Mouse (Mus musculus) ES-E14 (cell line): ENCODE measurements around the gene Rnft2. TPM values are rescaled to one million over a fixed set of nuclear protein-coding genes. Genes with fewer than 3 reads are reported as not detected.

ENCODE experiments used
- DNase-seq: peaks from one replicate; pipeline ENCODE4 v3.0.0-alpha.2; 2013; ENCODE audit warnings: low read depth, low spot score
- H3K27ac ChIP-seq: 2 replicates; pipeline ENCODE4 v1.5.1; 2012; ENCODE audit warnings: low read depth, mild to moderate bottlenecking, low read length, moderate library complexity, mixed read lengths; ENCODE audit not compliant: poor library complexity, insufficient read depth, severe bottlenecking
- H3K36me3 ChIP-seq: 2 replicates; pipeline ENCODE4 v1.6.1; 2012; ENCODE audit warnings: mild to moderate bottlenecking, low read length, moderate library complexity, mixed read lengths; ENCODE audit not compliant: control insufficient read depth, poor library complexity, insufficient read depth, severe bottlenecking
- H3K4me1 ChIP-seq, 2 experiments: fragments of 150-350 bp in 1 of 2; sonication (generic) in 1 of 2; 2 replicates each; pipeline ENCODE4 v1.6.1; 2012; ENCODE audit warnings: low read length in 2 of 2, mild to moderate bottlenecking in 1 of 2, mixed read lengths in 1 of 2; ENCODE audit not compliant: control insufficient read depth in 2 of 2, insufficient read depth in 2 of 2, poor library complexity in 1 of 2
- H3K4me3 ChIP-seq, 2 experiments: fragments of 150-350 bp in 1 of 2; sonication (generic) in 1 of 2; 2 replicates each; pipeline ENCODE4 v1.5.1; 2012; ENCODE audit warnings: low read length in 2 of 2, low read depth in 1 of 2, mild to moderate bottlenecking in 1 of 2, mixed read lengths in 1 of 2; ENCODE audit not compliant: insufficient read depth in 1 of 2, poor library complexity in 1 of 2, severe bottlenecking in 1 of 2
- H3K9ac ChIP-seq: 2 replicates; pipeline ENCODE4 v1.6.1; 2012; ENCODE audit warnings: low read depth, mild to moderate bottlenecking, low read length, mixed read lengths; ENCODE audit not compliant: poor library complexity, insufficient read depth, severe bottlenecking
- H3K9me3 ChIP-seq: fragments of 150-350 bp; sonication (generic); 2 replicates; pipeline ENCODE4 v1.6.1; 2012; ENCODE audit warnings: low read depth, mild to moderate bottlenecking, low read length; ENCODE audit not compliant: control insufficient read depth, insufficient read depth
- CHD2 ChIP-seq: IDR thresholded peaks from 2 replicates; pipeline ENCODE4 v1.6.1; 2014; ENCODE audit warnings: mild to moderate bottlenecking, low read depth, low read length, inconsistent platforms
- HCFC1 ChIP-seq: IDR thresholded peaks from 2 replicates; pipeline ENCODE4 v1.6.1; 2012; ENCODE audit warnings: low read length, inconsistent platforms, borderline replicate concordance; ENCODE audit not compliant: insufficient read depth
- MAFK ChIP-seq: IDR thresholded peaks from 2 replicates; pipeline ENCODE4 v1.6.1; 2014; ENCODE audit warnings: mild to moderate bottlenecking, low read depth, low read length, inconsistent platforms; ENCODE audit not compliant: insufficient read depth
- ZC3H11A ChIP-seq: IDR thresholded peaks from 2 replicates; pipeline ENCODE4 v1.6.1; 2012; ENCODE audit warnings: low read depth, mild to moderate bottlenecking, inconsistent platforms, low read length, borderline replicate concordance
- ZNF384 ChIP-seq: IDR thresholded peaks from 2 replicates; pipeline ENCODE4 v1.6.1; 2012; ENCODE audit warnings: low read depth, low read length, inconsistent platforms
- in situ Hi-C, 2 experiments: fragments of 600-800 bp; cut with MboI; formaldehyde crosslinking; loops; one replicate each; pipeline ENCODE4 v1.15.1; 2025; ENCODE audit warnings: low sequenced_read_pairs in 2 of 2, inconsistent platforms in 1 of 2; ENCODE audit not compliant: unreplicated experiment in 2 of 2
- total RNA-seq: library from RNA; depleted of rRNA; stranded (reverse); fragments of 300-350 nt; gene quantifications from 2 replicates; pipeline ENCODE4 v1.2.3, GENCODE M21; 2012

The Rnft2 gene
- total RNA-seq, 1 experiment, result 7.9 TPM

- DNase-seq, result peak; percentile 25
- Histone ChIP-seq H3K4me3 (peak overlapping the region; percentile 57 to 62), H3K9ac (peak overlapping the region; percentile 32), H3K4me1 (no peaks in the 10 kb centered on the region), H3K27ac (no peak overlapping the region), H3K9me3 (no peaks in the 10 kb centered on the region), H3K36me3 (peaks cover 4% of the 10 kb centered on the region; the same call in 1 of the 2 replicates)
- in situ Hi-C loops, result no loop called here
- no peak for TF ChIP-seq HCFC1
- no peak for TF ChIP-seq ZNF384
- no peak for TF ChIP-seq MAFK
- no peak for TF ChIP-seq CHD2
- TF ChIP-seq ZC3H11A, result no peak
Measured at GRCm38 (mm10) chr5:118236891-118237290, 8.0 kb downstream of the Rnft2 start.

GRCm38 (mm10) chr5:118230071-118230611 is 14.8 kb downstream of the Rnft2 start:
- in situ Hi-C loops, result no loop called here
- H3K9ac ChIP-seq, result no peak overlapping the region
- TF ChIP-seq HCFC1 (no peak), ZNF384 (no peak), ZC3H11A (no peak), MAFK (no peak), CHD2 (no peak)
- DNase-seq, result no peak
- no peak overlapping the region for H3K27ac ChIP-seq
- H3K4me3 ChIP-seq, result no peak overlapping the region
- no peaks in the 10 kb centered on the region for H3K9me3 ChIP-seq
- H3K36me3 ChIP-seq, result peaks cover 5% of the 10 kb centered on the region; the same call in 1 of the 2 replicates
- H3K4me1 ChIP-seq, result peaks cover 0 to 2% of the 10 kb centered on the region in 2 experiments; a peak in 1 of 4 replicates

DNA sequence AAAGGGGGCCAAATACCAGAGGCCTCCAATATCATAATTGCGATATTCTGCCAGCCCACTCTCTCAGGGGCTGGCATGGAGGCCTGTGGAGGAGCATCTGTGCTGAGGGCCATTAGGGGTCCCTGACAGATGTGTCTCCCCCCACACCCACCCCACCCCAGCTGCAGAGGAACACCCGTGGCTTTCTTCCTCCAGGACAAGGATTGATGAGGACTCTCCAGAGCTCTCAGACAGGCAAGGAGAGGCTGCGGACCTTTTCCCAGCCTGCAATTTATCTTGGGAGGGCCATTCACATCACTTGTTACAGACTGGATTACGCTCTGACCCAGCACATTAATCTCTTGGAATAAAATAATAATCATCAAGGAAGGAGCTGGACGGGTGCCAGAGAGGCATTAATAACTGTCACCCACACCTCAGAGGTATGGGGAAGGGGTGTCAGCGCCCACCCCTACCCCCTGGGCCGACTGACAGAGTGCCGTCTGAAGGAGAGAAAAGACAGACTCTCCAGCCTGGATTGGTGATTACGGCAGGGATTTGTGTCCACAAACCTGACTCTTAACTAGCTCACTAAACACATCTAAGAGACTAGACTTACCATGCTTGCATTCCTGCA is 21.7 kb downstream of the Rnft2 start:
- TF ChIP-seq HCFC1, result no peak
- H3K36me3 ChIP-seq, result peaks cover 2% of the 10 kb centered on the region; the same call in 1 of the 2 replicates
- no peak overlapping the region for H3K27ac ChIP-seq
- H3K9me3 ChIP-seq, result no peaks in the 10 kb centered on the region
- in situ Hi-C loops, result no loop called here
- no peak overlapping the region for H3K9ac ChIP-seq
- no peak overlapping the region for H3K4me3 ChIP-seq
- H3K4me1 ChIP-seq, result no peaks in the 10 kb centered on the region
- no peak for DNase-seq

DNA sequence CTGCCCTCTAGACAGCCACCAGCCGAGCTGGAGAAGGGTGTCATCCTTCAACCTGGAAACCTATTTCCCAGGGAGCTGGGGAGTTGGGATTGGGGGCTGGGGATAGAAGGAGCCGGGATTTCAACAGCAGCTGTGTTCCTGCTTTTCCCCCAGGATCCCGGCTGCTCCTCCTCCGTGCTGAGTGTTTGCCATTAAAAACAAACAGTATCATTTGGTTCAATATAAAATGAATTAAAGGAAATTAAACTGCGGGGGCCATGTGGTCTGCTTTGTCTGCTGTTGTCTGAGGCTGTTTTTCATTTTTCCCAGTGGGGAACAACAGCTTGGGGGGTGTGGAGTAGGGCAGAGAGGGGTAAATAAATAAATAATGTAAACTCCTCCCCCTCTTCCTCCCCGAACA is 27.5 kb downstream of the Rnft2 start:
- Histone ChIP-seq H3K9ac (no peak overlapping the region), H3K9me3 (no peaks in the 10 kb centered on the region), H3K27ac (no peak overlapping the region), H3K36me3 (no peaks in the 10 kb centered on the region), H3K4me3 (no peak overlapping the region), H3K4me1 (no peaks in the 10 kb centered on the region)
- DNase-seq, result no peak
- TF ChIP-seq CHD2, result no peak
- in situ Hi-C loops, result no loop called here
